Mouse (Mus musculus): ENCODE measurements around the gene Macrod2.

DNA sequence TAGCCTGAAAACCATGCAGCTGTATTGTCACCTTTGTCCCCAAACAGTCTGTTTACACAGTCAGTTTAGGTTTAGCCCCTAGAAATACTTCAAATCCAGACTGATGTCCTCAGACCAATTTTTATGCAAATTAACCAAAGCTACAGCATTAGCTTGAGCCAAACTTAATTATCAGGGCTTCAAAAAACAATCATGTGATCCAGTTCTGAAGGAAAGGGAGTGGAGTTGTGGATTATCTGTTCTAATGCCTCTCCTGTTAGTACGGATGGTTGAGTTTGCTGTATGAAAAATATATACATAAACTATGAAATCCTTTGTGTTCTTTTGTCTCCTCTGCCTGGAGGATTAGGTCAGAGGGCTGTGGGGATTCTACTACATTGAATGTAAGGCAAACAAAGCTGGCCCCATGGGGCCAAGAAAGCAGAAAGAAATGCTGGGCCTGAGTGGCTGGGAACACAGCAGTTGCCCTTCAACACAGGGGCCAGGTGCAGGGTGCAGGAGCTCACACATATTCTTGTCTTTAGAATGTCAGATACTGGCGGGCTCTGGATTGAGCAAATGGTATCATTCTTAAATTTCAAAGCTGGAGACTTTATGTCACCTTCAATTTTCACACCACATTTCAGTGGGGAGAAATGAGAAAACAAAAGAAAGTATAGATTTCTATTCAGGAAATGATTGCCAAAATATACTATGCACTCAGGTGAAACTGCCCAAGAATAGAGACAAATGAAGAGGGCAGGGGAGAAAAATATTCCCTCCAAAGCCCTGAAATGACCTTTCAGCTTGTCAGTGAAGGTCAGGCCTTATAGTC, 1908.2 kb downstream of the Macrod2 start:
- TF ChIP-seq EP300 (optimal IDR thresholded peaks at IDR 0.05) = no peak
- no peak for TF ChIP-seq CTCF (IDR thresholded peaks at IDR 0.05; ENCODE audit: low read depth)

Data from stomach, postnatal 0 days (tissue).